Mouse (Mus musculus) frontal cortex, postnatal 10 days (tissue): ENCODE data around the gene Fcrlb.

Experiments used
- DNase-seq, 2 experiments: peaks; one replicate each; pipeline ENCODE4 v3.0.0; 2022; ENCODE audit warnings: low spot score in 2 of 2, mixed read lengths in 1 of 2

Fcrlb gene

DNA sequence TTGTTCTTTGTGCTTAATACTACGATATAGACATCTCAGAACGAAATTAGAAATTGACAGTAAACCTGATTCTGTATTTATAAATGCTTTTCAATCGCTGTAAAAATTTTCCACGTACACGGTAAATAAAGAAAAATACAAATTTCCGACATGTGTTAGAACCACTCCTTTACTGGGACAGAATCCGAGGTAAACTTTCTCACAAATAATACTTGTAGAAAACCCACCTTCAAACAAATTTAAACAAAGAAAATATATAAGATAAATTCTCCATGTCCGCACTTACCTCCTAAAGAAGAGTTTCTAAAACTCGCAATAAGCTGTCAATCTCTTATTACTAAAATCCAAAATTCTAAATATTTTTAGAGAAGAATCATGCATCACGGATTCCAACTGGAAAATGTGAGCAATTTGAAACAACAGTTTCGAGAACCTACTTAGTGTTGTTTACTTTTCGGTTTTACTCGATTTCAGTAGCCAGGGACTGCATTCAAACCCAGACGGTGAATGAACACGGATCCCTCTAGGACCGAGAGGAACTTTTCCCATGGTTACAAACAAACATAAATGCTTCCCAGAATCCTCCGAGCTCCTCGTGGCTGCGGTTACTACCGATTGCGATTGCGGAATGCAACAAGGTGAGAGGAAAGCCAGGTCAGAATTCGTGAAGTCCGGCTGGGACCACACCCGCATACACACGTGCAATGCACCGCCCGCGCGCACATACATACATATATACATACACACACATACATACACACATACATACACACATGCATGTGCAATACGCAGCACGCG, 44.4 kb downstream of the Fcrlb start:
- peak; percentile 58 to 63 for DNase-seq

DNA sequence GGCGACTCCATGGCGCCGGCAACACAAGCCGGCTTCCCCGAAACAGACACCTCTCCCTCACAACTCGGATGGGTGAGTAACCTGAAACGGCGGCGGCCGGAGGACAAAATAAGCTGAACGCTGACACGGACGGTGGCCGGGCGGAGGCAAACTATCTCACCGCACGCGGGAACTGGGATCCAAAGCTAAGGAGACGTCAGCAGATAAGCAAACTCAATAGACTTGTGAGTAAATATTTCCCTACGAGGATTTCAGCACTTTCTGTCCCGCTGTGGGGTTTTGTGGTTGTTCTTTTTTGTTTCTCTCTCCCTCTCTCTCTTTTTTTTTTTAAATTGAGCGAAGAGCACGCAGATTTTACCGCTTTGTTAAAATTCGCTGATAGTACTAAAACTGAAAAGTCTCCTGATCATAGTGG, 45.0 kb downstream of the Fcrlb start, which contains the start of gene Atf6:
Gene Atf6 (minus strand): TSS at position 81 of the 415 bp plus-strand sequence.
- peak; percentile 92 to 94 for DNase-seq

DNA sequence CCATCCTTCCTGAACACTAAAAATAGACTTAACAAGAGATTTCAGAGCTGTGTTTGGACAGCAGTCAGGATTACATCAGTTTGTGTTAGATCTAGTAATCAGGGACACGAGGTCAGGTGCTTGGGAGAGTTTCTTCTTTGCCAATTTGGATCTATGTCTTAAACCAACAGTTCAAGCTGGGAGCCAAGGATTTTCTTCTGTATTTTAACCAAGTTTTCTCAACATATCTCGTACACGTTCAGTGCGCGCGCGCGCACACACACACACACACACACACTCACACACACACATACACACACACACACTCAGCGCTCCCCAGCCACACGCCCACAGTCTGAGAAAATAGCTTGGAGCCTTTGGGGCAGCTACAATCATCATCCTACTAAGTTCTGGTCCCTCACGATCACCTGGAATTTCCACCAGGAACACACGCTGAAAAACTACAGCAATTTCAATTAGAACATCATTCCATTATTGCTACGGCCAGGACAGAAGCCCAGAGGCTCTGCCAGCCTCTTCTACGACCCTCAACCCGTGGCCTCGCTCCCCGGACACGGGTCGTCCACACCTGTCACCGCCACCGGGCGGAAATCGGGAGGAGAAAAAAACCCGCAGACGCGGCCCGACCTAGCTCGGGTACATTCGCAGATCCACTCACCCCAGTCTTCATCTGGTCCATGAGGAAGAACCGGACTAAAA, 45.6 kb downstream of the Fcrlb start:
- DNase-seq: no peak

DNA sequence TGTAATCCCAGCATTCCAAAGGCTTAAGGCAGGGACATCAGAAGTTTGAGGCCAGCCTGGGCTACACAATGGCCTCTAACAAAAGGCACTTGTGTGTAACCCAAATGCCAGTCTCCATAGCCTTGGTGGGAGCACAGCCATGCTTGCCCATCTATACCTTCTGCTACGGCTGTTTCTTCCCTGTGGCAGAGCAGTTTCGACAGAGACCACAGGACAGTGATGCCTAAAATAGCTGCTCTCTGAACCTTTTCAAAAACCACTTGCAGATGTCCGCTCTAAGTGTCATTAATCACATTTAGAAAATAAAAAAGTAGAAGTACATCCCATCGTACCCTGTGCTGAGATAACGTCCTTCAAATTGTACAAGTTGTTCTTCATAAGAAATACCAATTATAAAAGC, 47.3 kb downstream of the Fcrlb start:
- no peak for DNase-seq

DNA sequence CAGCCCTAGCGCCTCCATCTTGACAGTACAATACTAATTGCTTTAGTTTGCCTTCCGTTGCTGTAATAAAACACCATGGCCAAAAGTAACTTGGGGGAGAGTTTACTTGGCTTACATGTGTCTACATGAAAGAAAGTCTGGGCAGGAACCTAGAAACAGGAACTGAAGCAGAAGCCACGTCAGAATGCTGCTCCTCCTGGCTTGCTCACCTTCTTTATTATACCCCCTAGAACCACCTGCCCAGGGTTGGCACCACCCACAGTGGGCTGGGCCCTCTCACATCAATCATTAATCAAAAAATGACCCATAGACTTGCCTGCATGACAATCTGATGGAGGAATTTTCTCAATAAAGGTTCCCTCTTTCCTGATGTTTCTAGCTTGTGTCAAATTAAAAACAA, 48.0 kb downstream of the Fcrlb start:
- no peak for DNase-seq

DNA sequence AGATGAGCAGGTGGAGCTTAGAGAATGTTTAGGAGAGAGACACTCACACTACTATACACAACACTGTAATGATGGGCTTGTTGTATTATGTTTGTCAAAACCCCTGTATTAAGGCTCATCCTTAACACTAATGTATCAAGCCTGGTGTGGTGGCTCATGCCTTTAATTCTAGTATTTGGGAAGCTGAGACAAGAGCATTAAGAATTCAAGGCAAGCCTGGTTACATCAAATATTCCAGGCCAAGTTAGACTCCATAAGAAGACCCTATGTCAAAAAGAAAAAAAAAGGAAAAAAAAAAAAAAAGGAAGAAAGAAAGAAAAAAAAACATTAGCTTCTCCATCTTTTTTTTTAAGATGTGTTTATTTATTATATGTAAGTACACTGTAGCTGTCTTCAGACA, 48.5 kb downstream of the Fcrlb start:
- DNase-seq: no peak

DNA sequence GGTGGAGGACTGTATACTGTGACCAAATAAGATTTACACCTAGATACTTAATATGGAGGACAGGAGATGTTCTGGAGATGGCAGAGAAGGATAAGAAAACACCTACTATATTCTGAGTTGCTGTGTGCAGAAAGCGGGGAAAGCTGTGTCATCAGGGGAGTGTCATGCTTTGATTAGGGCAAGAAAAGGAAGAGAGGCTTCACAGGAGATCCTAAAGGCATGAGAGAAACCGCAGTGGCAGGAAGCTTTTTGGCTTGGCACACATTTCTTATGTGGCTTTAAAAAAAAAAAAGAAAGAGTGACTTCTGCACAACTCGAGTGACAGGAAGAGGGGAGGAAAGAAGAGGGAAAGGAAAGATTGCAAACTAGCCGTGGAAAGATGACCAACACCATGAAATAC, 49.7 kb downstream of the Fcrlb start:
- DNase-seq: no peak

DNA sequence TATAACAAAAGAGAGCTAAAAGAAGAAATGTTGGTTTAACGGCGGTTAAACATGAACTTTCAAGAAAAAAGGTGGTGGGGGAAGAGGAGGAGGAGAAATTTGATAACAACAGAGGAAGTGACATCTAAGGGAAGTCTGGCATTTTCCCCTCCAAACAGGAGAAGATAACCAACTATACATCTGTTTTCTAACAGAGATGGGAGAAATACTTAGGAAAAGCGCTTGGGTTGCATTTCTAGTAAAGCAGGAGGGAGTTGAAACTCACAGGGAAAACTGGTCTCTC, 50.4 kb downstream of the Fcrlb start:
- DNase-seq: no peak

DNA sequence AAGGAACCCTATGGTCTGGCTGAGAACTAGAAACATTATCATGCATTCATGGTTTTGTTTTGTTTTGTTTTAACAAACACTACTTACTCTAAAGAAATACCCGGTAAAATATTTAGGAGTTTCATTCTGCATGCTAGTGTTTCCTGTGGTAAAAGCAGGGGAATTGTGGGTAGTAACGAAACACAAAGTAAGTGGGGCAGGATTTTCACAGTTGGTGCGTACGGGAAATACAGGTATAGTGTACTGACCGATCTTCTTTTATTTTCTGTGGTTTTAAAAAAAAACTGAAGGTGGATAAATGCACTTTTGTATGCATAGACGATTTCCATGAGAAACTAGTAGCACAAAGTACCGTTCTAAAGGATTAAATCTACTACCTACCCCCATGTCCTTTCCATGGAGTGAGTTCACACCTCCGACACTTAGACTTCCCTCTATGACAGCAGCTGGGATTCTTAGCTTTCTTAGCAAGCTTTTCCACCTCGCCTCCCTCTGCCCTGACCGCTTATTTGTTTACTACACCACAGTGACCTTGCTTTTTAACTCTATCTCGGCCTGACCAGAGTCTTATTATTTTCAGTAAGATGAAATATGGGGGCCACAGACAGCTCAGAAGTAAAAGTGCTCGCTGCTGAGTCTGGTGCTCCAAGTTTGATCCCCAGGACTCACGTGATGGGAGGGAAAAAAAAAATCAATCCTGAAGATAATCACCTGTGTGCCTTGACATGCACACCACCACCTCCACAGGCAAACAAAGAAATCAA, 50.9 kb downstream of the Fcrlb start:
- no peak for DNase-seq

DNA sequence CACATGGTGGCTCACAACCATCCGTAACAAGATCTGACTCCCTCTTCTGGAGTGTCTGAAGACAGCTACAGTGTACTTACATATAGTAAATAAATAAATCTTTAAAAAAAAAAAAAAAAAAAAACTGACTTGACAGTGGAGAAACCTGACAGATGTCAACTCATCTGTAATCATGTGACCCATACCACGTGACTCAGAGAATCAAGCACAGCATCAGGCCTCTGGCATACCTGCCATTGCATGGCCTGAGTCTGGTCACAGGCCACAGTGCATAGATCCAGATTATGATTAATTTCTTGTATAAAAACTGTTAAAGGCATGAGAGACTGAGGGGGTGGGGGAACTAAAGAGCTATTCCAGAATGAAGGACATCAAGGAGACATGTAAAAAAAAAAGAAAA, 53.9 kb downstream of the Fcrlb start:
- no peak for DNase-seq

DNA sequence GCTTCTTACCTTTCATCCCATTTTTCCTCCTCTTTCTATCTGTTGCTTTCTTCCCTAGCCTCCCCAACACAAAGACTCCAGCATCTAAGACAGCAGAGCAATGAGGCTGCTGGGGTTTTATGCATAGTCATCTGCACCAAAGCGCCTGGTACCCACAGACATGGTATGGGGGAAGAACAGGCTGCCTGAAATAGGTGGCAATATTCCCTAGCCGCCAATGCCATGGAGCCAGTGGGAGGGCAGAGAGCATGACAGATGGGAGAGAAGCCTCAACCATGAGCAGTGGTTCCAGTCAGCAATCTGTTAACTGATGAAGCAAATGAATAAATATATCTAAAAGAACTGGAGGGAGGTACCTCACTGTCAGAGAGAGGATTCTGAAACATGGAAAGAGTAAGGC, 55.4 kb downstream of the Fcrlb start:
- no peak for DNase-seq
